Mouse (Mus musculus) urinary bladder, adult 2 months (tissue): ENCODE results near the gene Gpc5. TPM values are rescaled to one million over a fixed set of nuclear protein-coding genes. Genes with fewer than 3 reads are reported as not detected.

Experiments
- DNase-seq: peaks from one replicate; pipeline ENCODE4 v3.0.0; 2022; ENCODE audit warnings: low spot score
- polyA plus RNA-seq: library from polyadenylated mRNA; depleted of rRNA; stranded (reverse); fragments of >200 nt; gene quantifications from 2 replicates; pipeline ENCODE4 v1.2.3, GENCODE M21; 2012

Gpc5 gene
- polyA plus RNA-seq, 1 experiment: not detected

GRCm38 (mm10) chr14:115546516-115547282 is 454.7 kb downstream of the Gpc5 start:
- no peak for DNase-seq

- no peak for DNase-seq
Observed at GRCm38 (mm10) chr14:115551996-115552395, 460.0 kb downstream of the Gpc5 start.

- DNase-seq: no peak
Observed at GRCm38 (mm10) chr14:115580466-115581255, 488.6 kb downstream of the Gpc5 start.

GRCm38 (mm10) chr14:115581256-115581633 is 489.2 kb downstream of the Gpc5 start:
- no peak for DNase-seq

- DNase-seq: no peak
Observed at GRCm38 (mm10) chr14:115600259-115601029, 508.4 kb downstream of the Gpc5 start.

- no peak for DNase-seq
Observed at GRCm38 (mm10) chr14:115614154-115614553, 522.1 kb downstream of the Gpc5 start.

GRCm38 (mm10) chr14:115616305-115616704 is 524.3 kb downstream of the Gpc5 start:
- no peak for DNase-seq

GRCm38 (mm10) chr14:115616846-115617245 is 524.8 kb downstream of the Gpc5 start:
- no peak for DNase-seq

GRCm38 (mm10) chr14:115620473-115620872 is 528.5 kb downstream of the Gpc5 start:
- no peak for DNase-seq

GRCm38 (mm10) chr14:115631160-115631898 is 539.3 kb downstream of the Gpc5 start:
- no peak for DNase-seq

GRCm38 (mm10) chr14:115633311-115633710 is 541.3 kb downstream of the Gpc5 start:
- DNase-seq: no peak

GRCm38 (mm10) chr14:115679875-115680274 is 587.9 kb downstream of the Gpc5 start:
- DNase-seq: no peak

- DNase-seq: no peak
Observed at GRCm38 (mm10) chr14:115746013-115746412, 654.0 kb downstream of the Gpc5 start.

- no peak for DNase-seq
Observed at GRCm38 (mm10) chr14:115760241-115760640, 668.2 kb downstream of the Gpc5 start.

GRCm38 (mm10) chr14:115779382-115780177 is 687.6 kb downstream of the Gpc5 start:
- DNase-seq: no peak

- DNase-seq: no peak
Observed at GRCm38 (mm10) chr14:115804751-115805150, 712.7 kb downstream of the Gpc5 start.

GRCm38 (mm10) chr14:115819021-115819420 is 727.0 kb downstream of the Gpc5 start:
- DNase-seq: no peak

- no peak for DNase-seq
Observed at GRCm38 (mm10) chr14:115821657-115822056, 729.6 kb downstream of the Gpc5 start.

GRCm38 (mm10) chr14:115830485-115830884 is 738.5 kb downstream of the Gpc5 start:
- no peak for DNase-seq

GRCm38 (mm10) chr14:115831219-115831755 is 739.3 kb downstream of the Gpc5 start:
- no peak for DNase-seq
